Comparison of ENCODE assay signal across 18 mouse cellular contexts in the genomic region with DNA sequence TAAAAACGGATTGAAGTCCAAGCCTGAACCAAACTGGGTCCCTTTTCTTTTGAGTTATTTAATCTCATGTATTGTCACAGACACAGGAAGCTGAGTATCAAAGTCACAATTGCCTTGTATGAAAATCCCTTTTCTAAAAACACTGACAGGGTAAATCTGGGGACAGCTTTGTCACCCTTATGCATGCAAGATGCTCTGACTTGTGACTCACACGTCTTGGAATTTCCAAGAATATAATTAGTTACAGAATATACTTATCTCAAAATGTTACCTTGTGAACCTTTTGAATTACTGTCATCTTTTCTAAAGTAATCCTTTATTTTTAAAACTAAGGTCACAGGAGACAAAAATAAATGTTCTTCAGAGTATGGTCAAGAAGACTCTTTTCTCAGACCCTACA.
A peak's percentile ranks its signal among the peaks of the same experiment; 100 is the strongest.
DNase-seq lines count a peak whose midpoint lies in the region; ATAC-seq lines count a peak whose summit lies in the region.
"Had no signal": no experiment of that assay in that cellular context is flagged by ENCODE, and none has a peak within 500 bp of the region (broad histone marks: within the 10 kb centered on the region; RNA-seq: fewer than 3 reads in every experiment).

No protein-coding gene starts in this region.

- DNase-seq in frontal cortex, postnatal 25 days (ENCODE audit: low spot score in 2 of 2): no peak
- peak; percentile 57 for DNase-seq in brain, adult 2 months (ENCODE audit: low read depth, low spot score)
- no peak for DNase-seq in embryo, embryonic 11 days
- DNase-seq in thymus, postnatal 25 days: no peak
- DNase-seq: adrenal gland, adult 8-10 months; adrenal gland, postnatal 14 days; adrenal gland, postnatal 36 days; cerebellum, adult 11 months; cerebellum, adult 18-20 months; cerebellum, adult 8-10 months; cerebellum, adult 9-11 months; cerebellum, postnatal 14 days; cerebellum, postnatal 36 days had no signal

- ATAC-seq in frontal cortex, adult (ENCODE audit: low TSS enrichment): peak; percentile 72
- ATAC-seq: activated CD4-positive, CD25-positive, alpha-beta regulatory T cell, adult 4 months; forebrain, embryonic 14.5 days; forebrain, embryonic 16.5 days; Patski had no signal
